Mouse (Mus musculus) mature B cell (primary cell): ENCODE measurements around the gene Evx1.

Experiments used
- in situ Hi-C: fragments of 300-500 bp; cut with MboI; formaldehyde crosslinking; loops from 2 replicates; pipeline ENCODE4 v1.14.3; 2019

The Evx1 gene

DNA sequence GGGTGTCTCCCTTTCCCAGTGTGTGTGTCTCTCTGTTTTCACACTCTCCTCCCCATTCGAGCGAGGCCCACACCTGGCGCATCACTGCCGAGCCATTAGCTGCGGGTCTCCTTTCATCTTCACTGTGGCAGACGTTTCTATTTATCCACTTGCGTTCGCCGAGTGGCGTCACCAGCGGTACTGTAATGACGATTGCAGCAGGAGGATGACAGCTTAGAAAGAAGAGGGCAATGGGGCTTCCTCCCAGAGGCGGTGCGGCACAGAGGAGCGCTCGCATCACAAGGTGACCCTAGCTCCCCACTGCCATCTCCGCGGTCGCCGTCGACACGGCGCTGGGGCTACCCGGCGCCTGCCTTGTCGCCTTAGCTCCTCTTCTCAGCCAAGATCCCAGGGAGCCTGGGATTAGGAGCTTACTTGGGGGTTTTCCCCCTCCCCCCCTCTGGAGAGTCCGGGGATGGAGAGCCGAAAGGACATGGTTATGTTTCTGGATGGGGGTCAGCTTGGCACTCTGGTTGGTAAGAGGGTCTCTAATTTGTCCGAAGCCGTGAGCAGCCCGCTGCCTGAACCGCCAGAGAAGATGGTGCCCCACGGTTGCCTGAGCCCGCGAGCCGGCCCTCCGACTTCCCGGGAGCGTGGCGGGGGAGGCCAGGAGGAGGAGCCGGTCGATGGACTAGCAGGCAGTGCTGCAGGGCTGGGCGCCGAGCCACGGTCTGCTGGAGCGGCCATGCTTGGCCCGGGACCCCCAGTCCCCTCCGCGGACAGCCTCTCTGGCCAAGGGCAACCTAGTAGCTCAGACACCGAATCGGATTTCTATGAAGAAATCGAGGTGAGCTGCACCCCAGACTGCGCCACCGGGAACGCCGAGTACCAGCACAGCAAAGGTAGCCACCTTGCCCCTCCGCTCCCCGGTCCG is at the start of gene Evx1:
TSS of gene Evx1 (plus strand) at position 108 of the 913 bp plus-strand sequence.
- in situ Hi-C loops = no loop called here

DNA sequence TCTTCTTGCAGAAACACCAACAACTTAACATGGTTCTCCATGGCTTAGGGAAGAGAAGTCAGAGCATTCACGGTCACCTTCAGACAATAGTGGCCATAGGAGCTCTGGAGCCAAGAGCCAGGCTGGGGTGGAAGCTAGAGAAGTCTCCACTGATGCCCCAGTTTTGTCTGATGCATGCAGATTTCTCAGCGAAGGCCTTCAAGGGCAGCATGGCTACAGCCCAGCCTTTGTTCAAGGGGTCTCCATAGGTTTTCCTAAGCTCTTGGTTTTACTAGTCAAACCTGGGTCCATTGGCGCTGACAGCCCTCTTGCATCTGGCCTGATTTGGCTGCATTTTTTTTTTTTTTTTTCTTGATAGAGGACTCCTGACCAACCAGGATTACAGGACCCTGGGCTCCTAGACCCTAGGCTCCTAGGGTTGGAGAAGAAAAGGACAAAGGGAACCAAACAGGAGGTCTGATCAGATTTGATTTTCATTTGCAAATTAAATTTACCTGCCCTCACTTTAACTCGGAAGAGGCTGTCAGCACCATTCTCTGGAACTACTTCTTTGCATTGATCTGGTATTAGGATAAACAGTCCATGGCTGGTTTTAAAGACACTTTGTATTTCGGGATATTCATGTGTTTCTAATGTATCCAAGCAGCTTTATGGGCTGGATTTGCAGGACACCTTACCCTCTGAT is 49.0 kb upstream of the Evx1 start:
- in situ Hi-C loops = loop anchor here (10.0 to 25.0 kb wide), 2 partner anchors 323 to 651 kb away; no protein-coding TSS in a partner anchor

- in situ Hi-C loops = loop anchor here (10.0 to 25.0 kb wide), 2 partner anchors 322 to 649 kb away; no protein-coding TSS in a partner anchor
Measured at GRCm38 (mm10) chr6:52265306-52265912, 47.9 kb upstream of the Evx1 start.

- in situ Hi-C loops = loop anchor here (10.0 to 25.0 kb wide), 2 partner anchors 321 to 649 kb away; no protein-coding TSS in a partner anchor
Measured at GRCm38 (mm10) chr6:52265913-52266665, 47.2 kb upstream of the Evx1 start.

- in situ Hi-C loops = loop anchor here (10.0 to 25.0 kb wide), 2 partner anchors 321 to 648 kb away; no protein-coding TSS in a partner anchor
Measured at GRCm38 (mm10) chr6:52266666-52266985, 46.7 kb upstream of the Evx1 start.

DNA sequence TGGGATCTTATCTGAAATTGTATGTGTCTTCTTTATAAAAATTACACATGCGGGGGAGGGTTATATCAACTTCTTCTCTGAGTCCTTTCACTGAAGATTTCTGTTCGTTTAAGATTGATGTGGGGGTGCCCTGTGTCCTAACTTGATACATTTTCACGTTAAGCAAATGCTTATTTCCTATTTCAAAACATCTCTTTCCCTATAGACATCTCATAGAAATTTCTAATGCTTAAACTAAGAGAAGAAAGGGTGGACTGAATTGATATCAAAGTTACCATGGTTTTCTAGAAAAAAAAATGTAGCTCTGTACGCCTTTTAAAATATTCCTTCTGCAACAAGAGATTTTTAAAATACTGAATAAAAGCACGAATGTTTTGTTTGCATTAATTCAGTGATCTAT is 46.1 kb upstream of the Evx1 start:
- in situ Hi-C loops = loop anchor here (10.0 to 25.0 kb wide), 2 partner anchors 320 to 648 kb away; no protein-coding TSS in a partner anchor

- in situ Hi-C loops = loop anchor here (10.0 to 25.0 kb wide), 2 partner anchors 320 to 647 kb away; no protein-coding TSS in a partner anchor
Measured at GRCm38 (mm10) chr6:52267691-52268090, 45.6 kb upstream of the Evx1 start.

- in situ Hi-C loops = loop anchor here (10.0 to 25.0 kb wide), 2 partner anchors 319 to 646 kb away; no protein-coding TSS in a partner anchor
Measured at GRCm38 (mm10) chr6:52268341-52268740, 45.0 kb upstream of the Evx1 start.

DNA sequence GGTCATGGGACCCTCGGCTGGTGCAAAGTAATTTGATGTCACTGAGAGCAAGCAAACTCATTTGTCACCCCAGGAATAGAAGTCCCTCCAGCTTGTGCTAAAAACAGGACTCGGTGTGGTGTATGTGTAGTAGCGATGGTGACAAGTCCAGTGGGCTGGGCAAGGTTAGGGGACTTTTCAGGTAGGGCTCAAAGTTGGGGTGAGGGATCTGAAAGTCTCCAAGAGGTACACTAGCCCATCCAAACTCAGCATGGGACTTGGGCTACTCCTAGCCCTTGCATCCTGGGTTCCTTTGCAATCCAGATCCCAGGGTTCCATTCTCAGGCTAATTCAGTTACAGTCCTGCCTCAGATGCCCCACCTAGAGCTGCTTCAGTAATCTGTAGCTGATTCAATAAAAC is 44.5 kb upstream of the Evx1 start:
- in situ Hi-C loops = loop anchor here (10.0 to 25.0 kb wide), 2 partner anchors 319 to 646 kb away; no protein-coding TSS in a partner anchor

DNA sequence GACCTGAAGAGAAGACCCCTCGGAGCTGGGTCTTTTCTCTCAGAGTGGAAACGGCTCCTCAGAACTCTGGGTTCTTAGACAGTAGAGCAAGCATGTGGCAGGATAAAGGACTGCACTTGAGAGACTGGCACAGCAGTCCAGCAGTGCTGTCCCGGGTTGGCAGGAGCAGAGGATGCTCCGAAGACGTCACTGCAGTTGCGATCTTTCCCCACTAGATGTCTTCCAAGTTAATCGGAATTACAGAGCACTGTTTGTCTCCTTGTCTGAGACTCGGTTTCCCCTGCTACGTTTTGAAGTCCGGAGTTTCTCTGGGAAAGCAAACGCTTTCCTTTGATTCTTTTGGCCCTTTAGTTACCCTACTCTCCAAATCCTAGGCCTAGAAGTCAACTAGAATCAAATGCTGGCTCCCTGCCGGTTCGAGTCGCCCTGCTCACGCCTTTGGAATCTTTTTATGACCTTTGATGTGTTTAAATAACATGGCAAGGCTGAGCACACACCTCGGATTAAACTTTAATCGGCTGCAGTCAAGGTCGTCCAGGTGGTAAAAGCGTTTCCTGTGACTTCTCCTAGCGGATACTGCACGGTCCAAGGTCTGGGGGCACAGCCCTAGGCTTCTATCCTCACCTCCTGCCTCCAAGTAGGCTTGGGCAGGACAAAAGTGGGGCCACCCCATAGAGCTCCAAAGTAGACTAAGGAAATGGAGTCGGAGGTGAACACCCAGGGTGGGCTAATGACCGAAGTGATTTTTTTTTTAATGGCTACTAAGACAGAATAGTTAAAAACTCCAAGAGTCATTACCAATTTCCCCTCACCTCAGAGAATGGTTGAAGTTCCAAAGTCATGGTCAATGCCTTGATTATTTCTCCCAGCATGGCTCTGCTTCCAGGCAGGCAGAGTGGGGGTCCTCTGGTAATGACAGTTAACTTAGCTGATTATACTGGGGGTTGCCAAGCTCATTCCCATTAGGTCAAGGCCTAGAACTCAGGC is 42.5 kb upstream of the Evx1 start:
- in situ Hi-C loops = loop anchor here (25.0 kb wide), 1 partner anchor 317 kb away; no protein-coding TSS in a partner anchor

DNA sequence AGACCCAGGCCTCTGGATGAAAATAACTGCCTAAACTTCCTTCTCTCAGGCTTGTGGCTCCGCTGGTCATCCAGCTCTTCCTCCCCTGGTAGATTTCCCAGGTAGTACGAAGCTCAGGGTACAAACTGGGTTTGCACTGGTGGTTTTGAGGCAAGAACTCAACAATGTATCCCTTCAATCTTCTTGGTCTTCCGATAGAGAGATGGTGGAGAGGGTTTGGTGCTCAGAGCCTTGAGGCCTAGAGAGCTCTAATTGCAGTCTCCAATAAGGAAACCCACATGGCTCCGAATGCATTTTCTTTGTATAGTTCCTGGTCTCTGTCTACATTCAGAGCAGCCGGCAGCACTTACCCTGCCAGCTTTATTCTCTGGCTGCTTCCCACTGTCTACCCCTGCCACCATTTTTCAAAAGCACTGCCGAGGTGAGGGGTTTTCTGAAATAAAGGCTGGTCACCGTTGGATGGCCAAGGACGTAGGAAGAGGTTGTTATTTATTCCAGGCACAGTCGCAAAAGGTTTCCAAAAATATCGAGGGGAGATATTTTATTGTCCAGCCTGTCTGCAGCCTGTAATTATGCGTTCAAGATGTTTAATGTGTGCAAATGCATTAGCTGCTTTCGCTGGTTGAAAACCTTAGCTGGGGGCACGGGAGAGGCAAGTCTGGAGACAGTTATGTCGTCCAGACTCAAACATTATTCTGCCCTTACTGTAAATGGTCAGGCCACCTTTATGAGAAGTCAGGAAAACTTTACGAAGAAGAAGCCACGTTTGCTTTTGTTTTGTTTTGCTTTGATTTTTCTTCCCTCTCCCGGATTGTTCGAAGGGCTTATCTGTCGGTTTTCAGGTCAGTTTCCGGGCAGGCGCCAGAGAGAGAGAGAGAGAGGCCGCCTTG is 40.3 kb upstream of the Evx1 start:
- in situ Hi-C loops = loop anchor here (25.0 kb wide), 1 partner anchor 314 kb away; no protein-coding TSS in a partner anchor

- in situ Hi-C loops = loop anchor here (25.0 kb wide), 1 partner anchor 314 kb away; no protein-coding TSS in a partner anchor
Measured at GRCm38 (mm10) chr6:52273656-52274280, 39.5 kb upstream of the Evx1 start.

- in situ Hi-C loops = loop anchor here (25.0 kb wide), 1 partner anchor 313 kb away; no protein-coding TSS in a partner anchor
Measured at GRCm38 (mm10) chr6:52274576-52274975, 38.7 kb upstream of the Evx1 start.

DNA sequence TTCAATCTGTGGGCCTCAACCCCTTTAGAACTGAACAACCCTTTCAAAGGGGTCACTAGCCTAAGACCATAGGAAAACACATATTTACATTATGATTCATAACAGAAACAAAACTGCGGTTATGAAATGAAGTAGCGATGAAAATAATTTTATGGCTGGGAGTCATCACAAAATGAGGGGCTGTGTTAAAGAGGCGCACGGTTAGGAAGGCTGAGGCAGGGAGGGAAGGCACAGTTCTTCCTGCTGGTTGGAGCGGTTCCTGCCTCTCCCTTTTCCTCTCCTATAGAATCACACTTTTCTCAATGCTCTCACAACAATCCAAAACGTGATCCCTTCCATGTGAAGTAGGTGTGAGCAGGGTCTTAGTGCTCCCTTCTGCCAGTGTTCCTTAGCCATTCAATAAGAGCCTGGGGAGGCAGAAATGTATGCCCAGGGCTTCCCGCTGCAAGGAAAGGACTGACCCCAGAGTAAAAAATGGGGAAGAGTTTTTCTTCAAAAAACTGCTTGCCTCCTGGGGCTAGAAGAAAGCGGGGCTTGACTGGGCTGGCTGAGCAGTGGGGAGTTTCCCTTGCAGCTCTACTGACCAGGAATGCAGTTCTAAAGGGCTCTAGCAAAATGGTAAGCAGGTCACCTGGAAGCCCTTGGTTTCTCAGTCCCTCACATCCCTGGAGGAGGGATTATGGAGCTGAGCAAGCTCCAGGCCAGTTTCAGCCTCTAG is 37.6 kb upstream of the Evx1 start:
- in situ Hi-C loops = no loop called here

- in situ Hi-C loops = no loop called here
Measured at GRCm38 (mm10) chr6:52276382-52276781, 36.9 kb upstream of the Evx1 start.

DNA sequence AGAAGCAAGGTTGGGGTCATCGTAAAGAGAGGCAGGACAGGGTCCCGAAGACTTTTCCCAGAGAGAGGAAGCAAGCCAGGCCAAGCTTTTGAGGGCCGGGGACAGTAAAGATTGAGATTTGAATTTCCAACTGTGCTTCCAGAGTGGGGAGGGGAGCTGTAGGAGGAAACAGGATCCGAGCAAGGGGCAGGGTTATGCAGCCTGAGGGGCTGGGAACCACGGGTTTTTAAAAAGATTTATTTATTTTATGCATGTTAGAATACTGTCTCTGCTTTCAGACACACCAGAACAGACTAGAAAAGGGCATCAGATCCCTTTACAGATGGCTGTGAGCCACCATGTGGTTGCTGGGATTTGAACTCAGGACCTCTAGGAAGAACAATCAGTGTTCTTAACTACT is 36.4 kb upstream of the Evx1 start:
- in situ Hi-C loops = no loop called here

GRCm38 (mm10) chr6:52281084-52281483 is 32.2 kb upstream of the Evx1 start:
- in situ Hi-C loops = no loop called here

DNA sequence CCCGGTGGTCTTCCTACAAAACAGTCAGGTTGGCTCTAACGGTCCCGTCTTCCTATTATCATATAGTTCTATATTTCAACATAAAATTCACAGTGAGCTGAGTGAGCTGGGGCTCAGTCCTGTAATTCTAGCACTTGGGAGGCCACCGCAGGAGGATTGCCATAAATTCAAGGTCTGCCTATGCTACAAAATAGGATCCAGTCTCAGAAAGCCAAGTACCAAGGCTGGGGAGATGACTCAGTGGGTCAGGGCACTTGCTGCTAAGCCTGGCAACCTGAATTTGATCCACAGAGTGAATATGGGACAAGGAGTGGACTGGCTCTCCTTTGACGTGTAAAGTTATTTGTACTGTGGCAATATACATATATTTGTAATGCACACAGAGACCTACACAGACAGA is 29.4 kb upstream of the Evx1 start:
- in situ Hi-C loops = no loop called here
